Mouse (Mus musculus): ENCODE data around the gene Asb13. TPM values are rescaled to one million over a fixed set of nuclear protein-coding genes. Genes with fewer than 3 reads are reported as not detected.

The Asb13 gene
- polyA plus RNA-seq, 1 experiment from 2014 or later: 10.8 TPM

DNA sequence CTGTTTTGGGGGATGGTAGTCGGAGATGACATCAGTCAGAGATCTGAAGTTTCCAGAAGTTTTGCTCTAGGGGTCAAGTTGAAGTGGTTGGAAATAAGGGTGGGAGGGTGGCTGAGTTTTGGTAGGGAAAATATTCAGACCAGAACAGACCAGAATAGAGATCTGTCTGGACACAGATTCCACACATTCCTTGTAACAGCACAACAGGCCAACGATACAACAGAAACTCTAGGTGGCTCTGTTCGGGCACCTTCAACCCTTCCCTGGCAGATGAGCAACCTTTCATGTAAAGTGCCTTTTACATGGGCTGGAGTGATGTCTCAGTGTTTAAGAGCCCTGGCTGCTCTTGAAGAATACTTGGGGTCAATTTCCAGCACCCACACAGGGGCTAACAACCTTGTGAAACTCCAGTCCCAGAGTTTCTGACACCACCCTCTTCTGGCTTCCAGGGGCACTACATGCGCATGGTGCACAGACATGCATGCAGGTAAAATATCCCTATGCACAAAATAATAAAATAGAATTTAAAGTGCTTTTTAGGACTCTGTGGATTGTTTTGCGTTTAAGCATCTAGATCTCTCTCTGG lies 33.5 kb downstream of the Asb13 start:
- H3K27me3 ChIP-seq (replicated peaks): no peaks in the 10 kb centered on the region
- no peak for ATAC-seq (ENCODE audit: insufficient read depth, low FRiP score, low read depth)
- WGBS: 78% methylated on average over 5 of the region's 5 CpGs
- no peak overlapping the region for H3K9ac ChIP-seq
- H3K4me2 ChIP-seq: no peak overlapping the region
- no peak overlapping the region for H3K27ac ChIP-seq
- no peak overlapping the region for H3K4me3 ChIP-seq (replicated peaks)
- H3K9me3 ChIP-seq: no peaks in the 10 kb centered on the region
- no peaks in the 10 kb centered on the region for H3K36me3 ChIP-seq
- no peaks in the 10 kb centered on the region for H3K4me1 ChIP-seq

DNA sequence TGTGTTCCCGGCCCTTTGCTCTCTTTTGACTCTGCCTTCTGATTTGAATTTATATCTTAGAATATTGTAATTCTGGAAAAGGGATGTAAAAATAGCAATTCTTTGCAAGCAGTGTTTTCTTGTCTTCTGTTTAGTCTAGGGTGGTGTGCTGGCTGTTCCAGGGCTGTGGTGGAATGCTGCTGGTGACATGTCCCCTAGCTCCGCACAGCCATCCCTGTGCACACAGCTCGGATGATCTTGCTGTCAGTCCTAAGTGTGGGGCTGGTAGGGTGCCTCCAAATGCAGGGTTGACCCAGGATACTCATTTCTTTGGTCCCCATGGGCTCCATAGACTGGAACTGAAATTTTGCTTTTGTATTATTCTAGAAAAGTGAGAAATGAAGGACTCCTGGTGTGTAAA lies 34.2 kb downstream of the Asb13 start:
- Histone ChIP-seq H3K9me3 (no peaks in the 10 kb centered on the region), H3K4me3 (replicated peaks) (no peak overlapping the region), H3K4me2 (no peak overlapping the region), H3K27me3 (replicated peaks) (no peaks in the 10 kb centered on the region), H3K36me3 (no peaks in the 10 kb centered on the region), H3K4me1 (no peaks in the 10 kb centered on the region), H3K9ac (no peak overlapping the region), H3K27ac (no peak overlapping the region)
- WGBS: 92% methylated on average over 3 of the region's 3 CpGs
- no peak for ATAC-seq (ENCODE audit: insufficient read depth, low FRiP score, low read depth)

GRCm38 (mm10) chr13:3669611-3670010 lies 35.8 kb downstream of the Asb13 start:
- Histone ChIP-seq H3K27me3 (replicated peaks) (no peaks in the 10 kb centered on the region), H3K9ac (no peak overlapping the region), H3K9me3 (no peaks in the 10 kb centered on the region), H3K36me3 (no peaks in the 10 kb centered on the region), H3K4me3 (replicated peaks) (no peak overlapping the region), H3K27ac (no peak overlapping the region), H3K4me1 (no peaks in the 10 kb centered on the region), H3K4me2 (no peak overlapping the region)
- peak; percentile 11; the same call in 1 of the 2 replicates for ATAC-seq (ENCODE audit: insufficient read depth, low FRiP score, low read depth)
- WGBS: 89% methylated on average over 1 of the region's 1 CpGs

DNA sequence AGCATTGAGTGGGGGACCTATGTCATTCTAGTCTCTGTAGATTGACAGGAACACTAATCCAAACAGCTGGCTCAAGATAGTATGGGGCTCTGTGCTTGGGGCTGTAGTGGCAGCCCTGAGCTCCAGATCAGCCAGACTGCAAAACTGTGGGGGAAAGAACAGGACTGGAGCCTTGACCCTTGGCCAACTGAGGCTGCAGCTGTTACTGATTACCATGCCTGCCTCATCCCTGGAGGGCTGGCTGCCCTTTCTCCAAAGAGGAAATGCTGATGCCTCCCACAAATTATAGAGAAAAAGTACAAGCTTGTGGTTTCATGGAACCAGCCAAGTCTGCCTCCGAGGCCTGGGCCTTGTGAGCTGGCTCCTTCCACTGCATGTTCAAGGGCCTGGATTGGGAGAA lies 36.2 kb downstream of the Asb13 start:
- H3K27ac ChIP-seq: no peak overlapping the region
- H3K4me1 ChIP-seq: no peaks in the 10 kb centered on the region
- peak; percentile 54; the same call in 1 of the 2 replicates for ATAC-seq (ENCODE audit: insufficient read depth, low FRiP score, low read depth)

GRCm38 (mm10) chr13:3673151-3673550 lies 39.3 kb downstream of the Asb13 start:
- H3K27ac ChIP-seq: no peak overlapping the region
- H3K27me3 ChIP-seq (replicated peaks): no peaks in the 10 kb centered on the region
- ATAC-seq (ENCODE audit: insufficient read depth, low FRiP score, low read depth): no peak
- H3K4me2 ChIP-seq: no peak overlapping the region
- H3K9me3 ChIP-seq: no peaks in the 10 kb centered on the region
- WGBS: 69% methylated on average over 3 of the region's 3 CpGs
- no peak overlapping the region for H3K4me3 ChIP-seq (replicated peaks)
- H3K9ac ChIP-seq: no peak overlapping the region
- no peaks in the 10 kb centered on the region for H3K36me3 ChIP-seq
- H3K4me1 ChIP-seq: no peaks in the 10 kb centered on the region

More for the DNA sequence above, 36.2 kb downstream of the Asb13 start:
- WGBS: 70% methylated on average over 1 of the region's 1 CpGs
- Histone ChIP-seq H3K36me3 (no peaks in the 10 kb centered on the region), H3K27me3 (replicated peaks) (no peaks in the 10 kb centered on the region), H3K9ac (no peak overlapping the region), H3K9me3 (no peaks in the 10 kb centered on the region), H3K4me2 (no peak overlapping the region), H3K4me3 (replicated peaks) (no peak overlapping the region)

DNA sequence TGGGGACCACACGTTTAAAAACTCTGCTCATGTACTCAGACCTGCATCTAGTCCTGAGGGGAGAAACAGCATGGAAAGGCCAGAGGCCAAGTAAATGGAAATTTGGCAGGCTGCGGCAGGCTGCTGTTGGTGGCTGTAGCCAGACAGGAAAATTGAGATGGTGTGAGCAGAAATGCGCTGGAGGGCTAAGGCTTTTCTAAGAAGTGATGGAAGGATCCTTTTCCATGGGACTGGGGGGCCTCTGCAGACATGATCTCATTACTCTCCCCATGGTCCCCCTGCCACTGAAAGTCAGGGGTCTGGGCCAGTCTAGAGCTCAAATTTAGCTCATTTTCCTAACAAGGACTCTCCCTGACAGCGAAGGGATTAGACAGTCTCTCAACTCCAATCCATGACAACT lies 39.8 kb downstream of the Asb13 start:
- no peak overlapping the region for H3K9ac ChIP-seq
- whole genome bisulfite sequencing: 70% methylated on average over 4 of the region's 4 CpGs
- no peaks in the 10 kb centered on the region for H3K27me3 ChIP-seq (replicated peaks)
- no peak overlapping the region for H3K27ac ChIP-seq
- H3K4me2 ChIP-seq: no peak overlapping the region
- ATAC-seq (ENCODE audit: insufficient read depth, low FRiP score, low read depth): no peak
- no peaks in the 10 kb centered on the region for H3K9me3 ChIP-seq
- no peak overlapping the region for H3K4me3 ChIP-seq (replicated peaks)
- no peaks in the 10 kb centered on the region for H3K4me1 ChIP-seq
- H3K36me3 ChIP-seq: no peaks in the 10 kb centered on the region

DNA sequence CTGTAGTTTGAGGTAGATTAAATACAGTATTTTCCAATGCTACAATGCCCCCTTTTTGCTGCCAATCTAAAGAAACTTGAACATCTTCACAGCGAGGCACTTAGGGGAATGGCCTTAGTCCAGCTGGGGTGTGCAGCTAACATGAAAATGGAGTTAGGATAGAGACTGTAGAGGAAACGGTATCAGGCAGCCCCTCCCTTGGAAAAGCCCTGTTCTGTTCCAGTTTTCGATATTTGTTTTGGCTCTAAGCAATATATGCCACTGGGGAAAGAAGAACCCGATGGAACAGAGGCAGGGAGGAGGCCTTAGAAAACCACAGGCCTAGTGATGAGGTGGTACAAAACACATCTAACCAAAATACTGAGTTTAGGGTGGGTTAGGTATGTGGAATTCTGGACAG lies 42.0 kb downstream of the Asb13 start:
- 81% methylated on average over 4 of the region's 4 CpGs for WGBS
- Histone ChIP-seq H3K4me2 (no peak overlapping the region), H3K4me3 (replicated peaks) (no peak overlapping the region), H3K36me3 (no peaks in the 10 kb centered on the region), H3K9ac (no peak overlapping the region), H3K4me1 (no peaks in the 10 kb centered on the region), H3K27me3 (replicated peaks) (no peaks in the 10 kb centered on the region), H3K27ac (no peak overlapping the region), H3K9me3 (no peaks in the 10 kb centered on the region)
- no peak for ATAC-seq (ENCODE audit: insufficient read depth, low FRiP score, low read depth)

GRCm38 (mm10) chr13:3679098-3679497 lies 45.3 kb downstream of the Asb13 start:
- H3K9ac ChIP-seq: no peak overlapping the region
- 68% methylated on average over 4 of the region's 4 CpGs for WGBS
- no peak overlapping the region for H3K4me3 ChIP-seq (replicated peaks)
- no peaks in the 10 kb centered on the region for H3K36me3 ChIP-seq
- no peaks in the 10 kb centered on the region for H3K27me3 ChIP-seq (replicated peaks)
- no peak overlapping the region for H3K4me2 ChIP-seq
- H3K27ac ChIP-seq: no peak overlapping the region
- no peak for ATAC-seq (ENCODE audit: insufficient read depth, low FRiP score, low read depth)
- H3K4me1 ChIP-seq: no peaks in the 10 kb centered on the region
- no peaks in the 10 kb centered on the region for H3K9me3 ChIP-seq

- H3K27ac ChIP-seq: no peak overlapping the region
- ATAC-seq (ENCODE audit: insufficient read depth, low FRiP score, low read depth): no peak
- H3K9ac ChIP-seq: no peak overlapping the region
- H3K36me3 ChIP-seq: no peaks in the 10 kb centered on the region
- no peaks in the 10 kb centered on the region for H3K4me1 ChIP-seq
- no peak overlapping the region for H3K4me3 ChIP-seq (replicated peaks)
- no peaks in the 10 kb centered on the region for H3K27me3 ChIP-seq (replicated peaks)
- H3K9me3 ChIP-seq: no peaks in the 10 kb centered on the region
- WGBS: 70% methylated on average over 1 of the region's 1 CpGs
- H3K4me2 ChIP-seq: no peak overlapping the region
These were observed 52.5 kb downstream of the Asb13 start for GRCm38 (mm10) chr13:3686306-3686705.

DNA sequence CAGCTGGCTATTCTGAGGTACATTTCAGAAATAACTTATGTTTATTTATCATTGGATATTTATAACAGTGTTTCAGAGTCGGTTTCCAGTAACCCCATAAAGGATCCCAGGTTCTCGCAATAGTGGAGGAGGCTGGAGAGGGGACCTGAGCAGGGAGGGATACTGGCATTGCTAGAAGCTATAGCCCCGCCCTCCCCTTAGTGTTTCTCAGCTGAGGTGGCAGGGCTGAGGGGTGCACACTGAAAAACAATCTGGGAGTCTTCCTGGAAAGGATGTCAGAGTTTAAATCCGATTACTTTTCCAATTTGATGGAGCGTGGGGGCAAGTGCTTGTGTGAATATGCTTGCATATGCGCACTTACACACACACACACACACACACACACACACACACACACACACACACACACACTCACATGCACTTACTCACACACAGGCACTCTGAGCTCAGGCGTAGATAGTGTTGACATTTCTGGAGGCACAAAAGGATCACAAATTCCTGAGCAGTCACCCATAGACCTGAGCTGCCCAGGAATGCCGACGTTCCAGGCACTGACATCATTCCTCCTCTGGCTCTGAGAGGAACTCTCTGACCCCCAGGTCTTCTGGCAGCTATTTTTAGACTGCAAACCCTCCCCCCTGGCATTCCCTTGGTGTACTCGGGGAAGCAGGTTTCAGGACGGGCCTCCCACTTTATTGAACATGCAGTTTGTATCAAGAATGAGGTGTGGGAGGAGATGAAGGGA lies 60.9 kb downstream of the Asb13 start:
- Histone ChIP-seq H3K4me3 (replicated peaks) (no peak overlapping the region), H3K4me1 (peaks cover 2% of the 10 kb centered on the region; the same call in 1 of the 2 replicates), H3K4me2 (no peak overlapping the region), H3K9ac (no peak overlapping the region), H3K36me3 (no peaks in the 10 kb centered on the region), H3K27me3 (replicated peaks) (no peaks in the 10 kb centered on the region), H3K9me3 (no peaks in the 10 kb centered on the region), H3K27ac (peak overlapping the region; percentile 48; the same call in 1 of the 2 replicates)
- ATAC-seq (ENCODE audit: insufficient read depth, low FRiP score, low read depth): peak; percentile 96
- 12% methylated on average over 11 of the region's 11 CpGs for WGBS

DNA sequence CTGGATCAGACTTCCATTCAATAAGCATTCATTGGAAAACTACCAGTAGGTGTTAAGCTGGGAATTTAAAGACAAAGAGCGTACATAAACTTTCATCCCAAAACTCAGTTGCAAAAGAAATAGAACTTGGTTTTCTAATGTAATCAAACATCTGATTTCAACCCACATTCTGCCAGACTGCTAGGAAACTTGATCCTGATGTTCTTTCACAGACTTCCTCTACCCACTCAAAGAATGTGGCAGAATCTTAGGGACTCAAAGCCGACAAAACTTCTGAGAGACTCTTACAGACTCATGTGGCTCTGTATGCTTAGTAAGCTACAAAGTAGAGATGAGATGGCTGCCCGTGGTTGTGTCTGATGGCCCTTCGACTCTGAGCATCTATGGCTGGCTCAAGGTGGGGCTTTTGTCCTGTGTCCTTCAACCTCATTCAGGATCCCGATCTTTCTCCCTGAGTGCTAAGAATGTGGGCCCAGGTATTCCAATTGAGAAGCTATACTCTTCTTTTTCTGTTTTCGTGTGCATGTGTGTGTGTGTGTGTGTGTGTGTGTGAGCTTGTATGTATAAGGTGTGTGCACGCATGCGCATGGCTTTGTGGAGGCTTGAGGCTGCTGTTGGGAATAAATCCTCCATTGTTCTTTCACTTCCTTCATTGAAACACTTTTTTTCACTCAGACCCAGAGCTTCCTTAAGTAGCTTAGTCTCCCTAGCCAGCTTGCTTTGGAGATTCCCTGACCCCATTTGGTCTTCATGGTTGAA lies 63.3 kb downstream of the Asb13 start:
- Histone ChIP-seq H3K9ac (no peak overlapping the region), H3K4me3 (replicated peaks) (no peak overlapping the region), H3K4me1 (peaks cover 2% of the 10 kb centered on the region; the same call in 1 of the 2 replicates), H3K27me3 (replicated peaks) (no peaks in the 10 kb centered on the region), H3K4me2 (no peak overlapping the region), H3K36me3 (no peaks in the 10 kb centered on the region), H3K9me3 (no peaks in the 10 kb centered on the region), H3K27ac (no peak overlapping the region)
- ATAC-seq (ENCODE audit: insufficient read depth, low FRiP score, low read depth): no peak
- 73% methylated on average over 8 of the region's 8 CpGs for WGBS

GRCm38 (mm10) chr13:3700752-3701151 lies 66.9 kb downstream of the Asb13 start:
- H3K27me3 ChIP-seq (replicated peaks): no peaks in the 10 kb centered on the region
- 70% methylated on average over 4 of the region's 4 CpGs for WGBS

More at GRCm38 (mm10) chr13:3700752-3701151, 66.9 kb downstream of the Asb13 start:
- H3K9ac ChIP-seq: no peak overlapping the region
- no peaks in the 10 kb centered on the region for H3K9me3 ChIP-seq
- no peak for ATAC-seq (ENCODE audit: insufficient read depth, low FRiP score, low read depth)
- no peak overlapping the region for H3K4me3 ChIP-seq (replicated peaks)
- H3K36me3 ChIP-seq: no peaks in the 10 kb centered on the region
- no peak overlapping the region for H3K27ac ChIP-seq
- H3K4me1 ChIP-seq: no peaks in the 10 kb centered on the region
- H3K4me2 ChIP-seq: no peak overlapping the region

Data from stomach, embryonic 15.5 days (tissue).